Mouse (Mus musculus) brain, embryonic 14.5 days (tissue): ENCODE measurements around the gene Hvcn1.

Experiments used
- CTCF ChIP-seq: fragments of 200-500 bp; IDR thresholded peaks from 2 replicates; pipeline ENCODE4 v1.5.1; 2012; ENCODE audit warnings: inconsistent platforms, mild to moderate bottlenecking, moderate library complexity, borderline replicate concordance; ENCODE audit not compliant: insufficient read depth, insufficient read length; ENCODE audit errors: extremely low read depth
- POLR2A ChIP-seq: fragments of 200-500 bp; IDR thresholded peaks from 2 replicates; pipeline ENCODE4 v1.6.1; 2012; ENCODE audit warnings: mild to moderate bottlenecking, inconsistent platforms, borderline replicate concordance; ENCODE audit not compliant: poor library complexity, insufficient read depth, insufficient read length, severe bottlenecking; ENCODE audit errors: extremely low read depth

DNA sequence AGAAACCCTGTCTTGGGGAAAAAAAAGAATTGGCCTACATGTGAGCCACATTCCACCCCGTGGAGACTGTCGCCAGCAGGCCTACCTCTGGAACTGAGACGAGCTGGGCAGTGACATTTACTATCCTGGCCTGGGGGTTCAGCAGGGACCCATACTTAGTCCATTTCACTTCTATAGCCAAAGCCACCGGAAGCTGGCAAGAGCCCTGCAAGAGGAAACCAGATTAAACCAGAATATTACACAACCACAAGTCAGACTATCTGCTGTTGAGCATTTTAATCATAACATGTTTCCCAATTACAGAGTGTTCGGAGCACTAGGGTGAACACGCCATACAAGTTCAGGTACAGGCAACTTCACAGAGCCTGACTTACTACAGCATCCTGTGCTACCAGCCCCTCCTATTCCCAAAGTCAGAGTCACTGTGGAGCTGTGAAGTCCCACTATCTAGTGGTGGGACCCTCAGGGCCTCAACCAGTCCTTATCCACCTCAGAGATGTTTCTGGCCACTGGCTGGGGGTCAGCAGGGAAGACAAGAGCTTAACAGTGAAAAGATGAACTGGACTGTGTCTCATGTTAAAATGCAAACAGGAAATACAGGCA lies 36.0 kb downstream of the Hvcn1 start:
- TF ChIP-seq POLR2A: no peak
- TF ChIP-seq CTCF: no peak
